Mouse (Mus musculus): ENCODE data around the gene Ptpn20.

Ptpn20 gene

DNA sequence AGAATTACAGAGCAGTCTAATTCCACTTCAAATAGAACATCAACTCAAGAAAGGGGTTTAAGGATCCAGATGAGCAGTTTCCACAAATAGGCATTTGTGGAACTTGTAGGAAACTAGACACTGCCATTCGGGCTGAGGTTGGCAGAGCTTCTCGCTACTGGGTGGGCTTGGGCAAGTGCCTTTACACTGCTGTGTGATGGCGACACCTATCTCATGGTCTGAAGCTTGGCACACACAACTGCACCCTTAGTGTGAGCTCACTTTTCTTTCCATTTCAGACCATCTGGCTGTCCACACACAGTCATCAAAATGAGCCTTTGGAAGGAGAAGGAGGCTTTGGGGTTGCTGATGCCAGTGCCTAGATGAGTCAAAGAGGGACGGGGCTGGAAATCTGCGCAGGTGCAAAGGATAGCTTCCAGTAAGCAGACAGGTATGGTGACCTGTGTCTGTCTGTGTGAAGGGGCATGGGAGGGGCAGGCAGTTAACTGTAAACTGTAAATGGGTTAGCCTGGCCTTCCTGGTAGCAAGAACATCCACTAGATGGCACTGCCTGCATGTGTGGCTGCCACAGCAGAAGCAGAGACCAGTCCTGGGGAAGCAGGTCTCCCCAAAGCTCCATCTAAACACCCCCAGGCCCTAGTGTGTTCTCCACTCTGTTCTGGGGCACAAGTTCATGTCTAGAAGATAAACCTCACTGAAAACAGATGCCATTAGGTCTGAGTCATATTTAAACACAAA lies 84.5 kb downstream of the Ptpn20 start:
- intact Hi-C loops (cut with DNase I), result loop anchor here (2.0 kb wide), 1 partner anchor 259 kb away; no protein-coding TSS in a partner anchor

DNA sequence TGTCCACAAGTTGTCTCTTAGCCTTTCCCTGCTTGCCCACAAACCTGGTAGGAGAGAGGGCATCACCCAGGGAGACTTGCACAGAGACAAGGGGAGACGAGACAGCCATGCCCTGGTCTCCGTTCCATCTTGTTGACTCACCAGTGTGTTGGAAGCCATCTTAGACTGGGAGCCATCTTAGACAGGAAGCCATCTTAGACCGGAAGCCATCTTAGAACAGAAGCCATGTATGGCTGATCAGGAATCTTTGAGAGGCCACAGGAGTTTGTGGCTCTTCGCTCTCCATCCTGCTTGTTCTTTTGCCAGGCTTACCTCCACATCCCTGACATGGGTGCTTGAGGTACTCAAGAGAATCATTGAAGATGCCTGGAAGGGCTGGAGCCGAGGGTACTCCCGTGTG lies 89.0 kb downstream of the Ptpn20 start:
- intact Hi-C loops (cut with DNase I), result no loop called here

DNA sequence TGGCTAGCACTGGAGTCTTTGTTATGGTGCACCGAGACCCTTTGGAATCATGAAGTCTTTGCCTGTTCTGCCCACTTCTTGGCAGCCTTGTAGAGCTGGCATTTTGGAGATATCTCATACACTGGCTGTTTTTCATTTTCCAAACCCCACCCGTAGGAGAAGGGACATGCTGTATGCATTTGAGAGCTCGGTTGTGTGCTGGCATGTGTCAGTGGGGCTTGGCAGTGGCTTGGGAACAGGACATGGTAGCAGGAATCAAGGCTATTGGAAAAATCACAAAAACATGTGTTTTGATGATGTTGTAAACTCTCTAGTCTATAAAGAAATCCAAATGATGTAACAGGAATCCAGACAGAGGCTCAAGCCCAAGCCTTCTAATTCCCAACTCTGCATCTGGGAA lies 89.7 kb downstream of the Ptpn20 start:
- intact Hi-C loops (cut with DNase I), result no loop called here

DNA sequence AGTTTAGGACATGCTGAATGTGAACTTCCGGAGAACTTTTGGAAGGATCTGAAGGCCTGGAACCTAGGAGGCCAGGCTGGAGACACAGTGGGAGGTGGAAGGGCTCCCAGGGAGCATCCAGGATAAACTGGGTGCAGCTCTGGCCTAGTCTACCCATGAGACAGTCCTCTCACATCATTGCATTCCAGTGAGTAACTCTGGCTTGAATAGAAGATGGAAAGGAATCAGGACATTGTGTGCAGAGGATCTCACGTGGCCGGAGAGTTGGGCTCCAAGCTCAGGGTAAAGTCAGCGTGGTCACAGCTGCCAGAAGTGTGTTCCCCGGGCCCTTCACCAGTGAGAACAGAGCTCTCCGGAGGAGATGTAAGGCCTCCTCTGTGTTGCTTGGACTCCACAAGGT lies 91.6 kb downstream of the Ptpn20 start:
- intact Hi-C loops (cut with DNase I), result no loop called here

DNA sequence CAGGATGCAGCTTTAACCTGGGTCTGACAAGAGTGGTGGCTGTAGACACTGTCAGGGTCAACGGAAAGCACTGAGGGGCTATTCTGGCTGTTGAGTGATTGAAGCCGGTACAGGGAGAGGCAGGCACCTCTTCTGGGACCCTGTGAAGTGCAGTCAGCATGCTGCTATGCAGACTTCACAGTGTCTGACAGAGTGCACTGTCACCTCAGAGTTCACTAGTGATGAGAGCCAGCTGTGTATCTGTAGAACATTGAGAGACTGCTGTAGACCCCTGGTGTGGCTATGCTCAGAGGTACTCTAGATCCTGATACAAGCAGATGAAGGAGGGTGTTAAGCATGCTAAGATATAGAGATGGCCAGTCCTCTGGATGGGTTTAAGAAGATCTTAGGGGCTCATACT lies 93.8 kb downstream of the Ptpn20 start:
- intact Hi-C loops (cut with DNase I), result no loop called here

DNA sequence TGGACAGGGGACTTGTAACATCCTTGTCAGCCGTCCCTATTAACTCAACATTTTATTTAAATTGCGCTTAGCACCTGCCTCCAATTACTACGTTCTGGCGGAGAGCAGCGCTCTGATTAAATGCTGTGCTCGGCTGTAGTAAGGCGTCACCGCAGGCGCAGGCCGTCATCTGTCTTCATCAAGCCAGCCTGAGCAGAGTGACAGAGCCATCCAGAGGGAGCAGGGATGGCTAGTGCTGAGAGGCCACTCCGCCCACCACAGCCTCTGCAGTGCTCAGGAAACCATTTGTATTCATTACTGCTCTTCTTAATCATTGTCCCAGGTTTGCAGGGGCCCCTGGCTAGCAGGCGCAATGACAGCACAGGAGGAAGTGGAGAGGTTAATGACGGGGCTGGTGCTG lies 94.7 kb downstream of the Ptpn20 start:
- intact Hi-C loops (cut with DNase I), result no loop called here

DNA sequence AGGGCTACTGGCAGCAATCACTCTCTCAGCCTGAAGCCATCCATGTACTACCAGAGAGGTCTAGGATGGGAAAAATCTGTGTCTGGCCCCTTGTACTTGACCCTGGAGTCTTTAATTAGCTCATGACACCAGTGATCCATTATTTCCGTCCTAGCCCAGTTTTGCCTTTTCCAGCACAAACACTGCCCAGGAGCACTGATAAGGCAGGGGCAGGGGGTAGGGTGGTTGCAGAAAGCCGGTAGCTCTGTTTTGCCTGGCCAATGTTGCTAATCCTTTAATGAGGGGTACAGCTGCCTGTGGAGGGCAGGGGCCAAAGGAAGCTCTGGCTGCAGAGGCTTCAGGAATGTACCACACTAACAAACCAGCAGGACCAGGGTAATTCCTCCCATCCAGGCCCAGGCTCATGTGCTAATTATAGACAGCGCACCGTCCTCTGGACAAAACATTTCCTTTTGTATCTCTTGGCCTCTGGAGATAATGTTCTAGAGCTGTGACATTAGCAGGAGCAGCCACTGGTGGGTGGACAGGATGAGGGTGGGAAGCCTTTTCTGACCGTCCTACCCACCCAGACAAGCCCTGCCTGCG lies 98.5 kb downstream of the Ptpn20 start:
- intact Hi-C loops (cut with DNase I), result no loop called here

DNA sequence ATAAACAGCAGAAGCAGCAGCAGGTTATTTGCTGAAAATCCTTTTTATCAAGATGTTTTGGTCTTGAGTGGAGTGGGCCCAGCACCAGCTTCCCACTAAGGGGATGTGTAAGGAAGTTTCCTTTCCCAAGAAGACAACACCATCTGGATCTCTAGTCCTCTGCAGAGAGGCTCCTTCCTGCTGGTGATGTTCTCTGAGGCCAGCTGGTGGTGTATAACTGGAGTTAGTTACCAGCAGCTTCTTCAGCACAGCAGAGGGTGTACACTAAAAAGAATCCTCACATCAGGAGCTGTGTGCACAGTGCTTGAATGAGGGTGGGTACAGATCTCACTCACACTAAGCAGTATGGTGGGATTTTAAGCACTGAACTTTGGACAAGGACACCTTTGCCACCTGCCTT lies 100.0 kb downstream of the Ptpn20 start:
- intact Hi-C loops (cut with DNase I), result no loop called here

Measured in adrenal gland (tissue).